Mouse (Mus musculus) brain, embryonic 14.5 days (tissue): ENCODE data around the gene Defb19. TPM values are rescaled to one million over a fixed set of nuclear protein-coding genes. Genes with fewer than 3 reads are reported as not detected.

ENCODE experiments used
- DNase-seq: peaks from one replicate; pipeline ENCODE4 v3.0.0-alpha.2; 2011; ENCODE audit warnings: low read depth
- CTCF ChIP-seq: fragments of 200-500 bp; IDR thresholded peaks from 2 replicates; pipeline ENCODE4 v1.5.1; 2012; ENCODE audit warnings: inconsistent platforms, mild to moderate bottlenecking, moderate library complexity, borderline replicate concordance; ENCODE audit not compliant: insufficient read depth, insufficient read length; ENCODE audit errors: extremely low read depth
- POLR2A ChIP-seq: fragments of 200-500 bp; IDR thresholded peaks from 2 replicates; pipeline ENCODE4 v1.6.1; 2012; ENCODE audit warnings: mild to moderate bottlenecking, inconsistent platforms, borderline replicate concordance; ENCODE audit not compliant: poor library complexity, insufficient read depth, insufficient read length, severe bottlenecking; ENCODE audit errors: extremely low read depth
- polyA plus RNA-seq: library from polyadenylated mRNA; depleted of rRNA; stranded (reverse); fragments of >200 nt; gene quantifications from 2 replicates; pipeline ENCODE4 v1.2.3, GENCODE M21; 2012

Gene Defb19
- polyA plus RNA-seq, 1 experiment, result not detected

DNA sequence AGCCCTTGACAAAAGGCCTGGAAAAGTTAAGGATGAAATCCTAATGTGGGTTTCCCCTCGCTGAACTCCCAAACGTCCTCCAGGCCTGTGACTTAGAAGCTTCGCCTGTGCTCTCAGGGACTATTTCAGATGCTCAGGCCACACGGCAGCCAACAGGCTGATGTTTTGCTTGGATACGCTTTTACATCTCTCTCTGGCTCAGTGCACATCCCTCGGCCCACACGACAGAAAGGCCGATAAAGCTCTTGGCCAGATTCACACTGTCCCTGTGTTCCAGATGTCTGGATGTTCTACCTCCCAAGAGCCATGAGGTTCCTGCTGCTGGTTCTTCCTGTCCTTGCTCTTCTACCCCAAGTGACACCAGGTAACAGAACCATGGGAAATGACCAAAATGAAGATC, 6.6 kb downstream of the Defb19 start:
- DNase-seq, result no peak
- TF ChIP-seq POLR2A (no peak), CTCF (no peak)

DNA sequence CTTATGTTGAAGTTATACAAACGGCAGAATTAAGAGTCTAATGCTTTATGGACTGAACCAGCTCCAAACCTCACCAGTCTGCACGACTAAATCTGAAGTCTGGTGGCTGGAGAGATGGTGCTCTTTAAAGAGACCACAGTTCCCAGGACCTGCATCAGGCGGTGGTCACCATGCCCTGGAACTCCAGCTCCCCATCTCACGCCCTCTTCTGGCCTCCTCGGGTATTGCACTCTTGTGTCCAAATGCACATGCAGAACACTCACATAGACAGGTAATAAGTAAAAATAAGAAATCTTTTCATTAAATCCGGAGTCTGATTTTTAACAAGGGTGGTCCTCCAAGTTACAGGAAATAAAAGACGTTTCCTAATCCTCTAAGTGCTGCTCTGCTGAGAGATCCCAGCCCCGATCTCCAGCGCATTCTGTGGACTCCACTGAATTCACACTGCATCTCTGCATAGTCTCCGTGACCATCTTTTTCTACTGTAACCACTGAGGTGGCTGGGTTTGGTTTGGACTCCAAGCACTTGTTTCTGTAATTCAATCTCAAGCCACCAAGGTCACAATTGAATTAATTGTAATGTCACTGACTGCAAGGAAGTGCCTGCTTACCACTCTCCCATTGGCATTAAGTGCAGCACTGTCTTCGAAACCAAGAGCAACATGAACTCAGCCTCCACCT, 7.9 kb downstream of the Defb19 start, which contains the start of gene Defb21:
Gene Defb21 (plus strand): TSS at position 631 of the 681 bp plus-strand sequence.
- DNase-seq, result no peak
- TF ChIP-seq CTCF (peak; percentile 55), POLR2A (no peak)

DNA sequence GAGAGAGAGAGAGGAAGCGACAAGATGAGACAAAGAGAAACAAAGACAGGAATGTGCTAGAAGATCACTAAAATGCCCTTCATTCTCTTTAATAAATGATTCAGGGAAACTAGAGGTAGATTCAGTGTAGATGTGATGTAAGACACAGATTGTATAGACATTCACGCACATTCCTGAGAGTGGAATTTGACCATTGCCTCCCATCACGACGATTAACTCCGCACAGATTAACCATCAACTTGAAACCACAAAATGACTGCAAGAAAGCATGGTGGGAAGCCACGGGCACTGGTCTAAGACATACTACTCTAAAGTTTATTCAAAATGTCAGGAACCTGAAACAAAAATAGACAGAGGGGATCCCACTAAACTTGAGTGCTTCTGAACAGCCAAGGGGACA, 9.8 kb downstream of the Defb19 start:
- TF ChIP-seq POLR2A (no peak), CTCF (no peak)
- no peak for DNase-seq

DNA sequence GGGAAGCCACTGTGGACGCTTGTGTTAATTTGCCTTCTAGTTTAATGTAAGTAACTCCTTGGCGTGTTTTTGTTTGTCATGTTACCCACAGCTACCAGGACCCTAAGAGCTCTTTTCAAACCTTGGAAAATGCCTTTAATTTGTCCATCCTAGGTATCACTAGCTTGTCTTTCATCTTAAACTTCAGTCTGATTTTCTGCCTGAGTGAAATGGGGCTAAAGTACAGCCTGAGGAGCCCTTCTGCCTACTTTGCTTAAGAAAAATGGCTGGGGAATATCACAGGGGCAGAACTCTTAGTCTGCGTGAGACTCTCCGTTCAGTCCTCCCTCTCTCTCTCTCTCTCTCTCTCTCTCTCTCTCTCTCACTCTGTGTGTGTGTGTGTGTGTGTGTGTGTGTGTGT, 10.2 kb downstream of the Defb19 start:
- DNase-seq, result no peak
- TF ChIP-seq CTCF (no peak), POLR2A (no peak)

DNA sequence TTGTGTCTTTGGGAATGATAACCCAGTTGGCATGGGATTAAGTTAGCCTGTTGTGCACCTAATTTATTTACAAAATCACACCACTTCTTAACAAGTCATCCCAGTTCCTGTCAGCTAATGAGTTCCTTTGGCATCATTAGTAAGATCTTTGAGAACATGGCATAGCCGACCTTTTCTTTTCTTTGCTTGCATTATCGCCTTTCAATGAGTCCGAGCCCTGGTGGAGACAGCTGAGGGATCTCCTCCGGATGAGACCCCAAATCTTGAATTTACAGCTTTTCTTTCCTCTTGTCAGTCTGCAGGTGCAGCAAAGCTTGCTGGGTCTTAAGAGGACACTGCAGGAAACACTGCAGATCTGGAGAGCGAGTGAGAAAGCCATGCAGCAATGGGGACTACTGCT, 11.1 kb downstream of the Defb19 start, which contains the start of gene Gm17416:
Gene Gm17416 (plus strand): TSS at position 301 of the 400 bp plus-strand sequence.
- no peak for DNase-seq
- TF ChIP-seq POLR2A (no peak), CTCF (no peak)

DNA sequence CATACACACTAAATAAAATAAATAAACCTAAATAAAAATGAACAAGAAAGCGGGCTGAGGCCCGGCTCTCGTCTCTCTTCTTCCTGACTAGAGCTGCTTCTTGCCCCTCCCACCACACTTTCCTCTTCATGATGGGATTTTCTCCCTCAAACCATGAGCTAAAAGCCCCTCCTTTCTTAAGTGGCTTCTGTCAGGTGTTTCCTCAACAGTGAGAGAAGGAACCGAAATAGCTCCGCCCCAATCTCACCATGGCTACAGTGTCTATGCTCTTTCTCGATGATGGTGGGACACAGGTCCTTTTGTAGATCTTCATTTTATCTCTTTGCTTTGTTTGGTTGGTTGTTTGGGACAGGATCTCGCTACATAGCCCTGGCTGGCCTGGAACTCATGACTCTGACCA, 23.5 kb downstream of the Defb19 start:
- DNase-seq, result no peak
- no peak for TF ChIP-seq POLR2A
- TF ChIP-seq CTCF, result no peak

DNA sequence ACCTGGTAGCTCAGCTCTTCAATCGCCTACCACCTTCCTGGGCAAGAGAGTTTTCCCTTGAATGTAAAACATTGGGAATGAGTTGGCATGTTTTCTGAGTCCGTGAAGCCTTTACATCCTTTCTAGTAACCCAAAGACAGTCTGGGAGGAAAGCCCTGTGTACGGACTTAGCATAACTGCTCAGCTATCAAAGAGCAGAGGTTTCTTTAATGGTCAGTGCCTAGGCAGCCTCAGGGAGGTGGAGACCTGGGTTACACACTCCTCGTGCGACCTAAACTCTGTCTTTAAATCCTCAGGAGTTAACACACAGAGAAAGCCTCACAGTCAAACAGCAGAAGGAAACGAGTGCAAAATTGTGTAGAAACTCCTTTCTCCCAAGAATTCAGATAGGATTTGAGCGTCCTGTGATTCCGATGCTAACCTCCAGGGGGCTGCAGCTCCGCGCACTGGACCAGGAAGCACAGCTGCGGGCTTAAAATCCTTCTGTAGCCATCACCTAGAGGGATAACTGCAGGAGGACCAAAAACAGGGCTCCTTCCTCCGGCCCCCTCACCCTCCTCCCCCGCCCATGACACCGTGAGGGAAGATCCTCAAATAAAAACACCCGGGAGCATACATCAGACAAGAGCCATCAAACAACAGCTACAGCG, 26.2 kb downstream of the Defb19 start:
- peak; percentile 79 for DNase-seq
- TF ChIP-seq CTCF (peak; percentile 90), POLR2A (no peak)

- DNase-seq, result no peak
- TF ChIP-seq POLR2A (no peak), CTCF (no peak)
These were observed 32.0 kb downstream of the Defb19 start for GRCm38 (mm10) chr2:152548124-152548523.

DNA sequence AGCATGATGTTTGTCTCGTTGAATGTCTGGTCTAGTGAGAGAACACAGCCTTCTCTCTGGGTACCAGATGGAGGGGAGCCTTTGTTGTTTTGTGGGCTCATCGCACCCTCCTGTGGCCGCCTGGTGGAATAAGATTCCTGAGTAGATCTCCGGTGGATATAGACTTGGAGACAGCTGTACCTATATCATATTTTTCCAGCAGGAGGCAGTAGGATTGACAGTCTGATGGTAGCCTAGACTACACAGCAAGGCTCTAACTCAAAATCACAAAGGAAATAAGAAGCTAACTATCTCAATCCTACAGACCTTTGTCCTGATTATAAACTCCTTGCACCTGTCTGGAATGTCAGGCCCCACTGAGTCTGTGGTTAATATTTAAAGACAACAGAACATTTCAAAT, 35.4 kb downstream of the Defb19 start:
- no peak for TF ChIP-seq POLR2A
- TF ChIP-seq CTCF, result peak; percentile 61; the same call in 1 of the 2 replicates
- DNase-seq, result peak; percentile 85

- TF ChIP-seq POLR2A, result no peak
- TF ChIP-seq CTCF, result no peak
- DNase-seq, result no peak
These were observed 36.6 kb downstream of the Defb19 start for GRCm38 (mm10) chr2:152543478-152543877.

- TF ChIP-seq POLR2A (no peak), CTCF (0 out of 2 replicates have a peak, but pooled peaks have one; percentile 16)
- DNase-seq, result no peak
These were observed 37.2 kb downstream of the Defb19 start for GRCm38 (mm10) chr2:152542897-152543296.
